41 mouse cellular contexts compared by ENCODE assay signal in genomic region chr4:150096309-150096708, GRCm38 (mm10). TPM values are rescaled to one million over a fixed set of nuclear protein-coding genes. Genes with fewer than 3 reads are reported as not detected.
"Had no signal": no experiment of that assay in that cellular context is flagged by ENCODE, and none has a peak within 500 bp of the region (broad histone marks: within the 10 kb centered on the region; RNA-seq: fewer than 3 reads in every experiment).

No protein-coding gene starts in this region.

- H3K36me3 ChIP-seq: heart, embryonic 10.5 days; heart, embryonic 12.5 days; hindbrain, embryonic 13.5 days; hindbrain, embryonic 15.5 days; intestine, embryonic 15.5 days; limb, embryonic 13.5 days; limb, embryonic 15.5 days; liver, embryonic 12.5 days had no signal

- DNase-seq: gastrocnemius, postnatal 14 days; gastrocnemius, postnatal 36 days; heart, adult 18-20 months; heart, postnatal 10 days; heart, postnatal 4 days; kidney, adult 18-20 months; kidney, adult 8-10 months; kidney, postnatal 10 days; kidney, postnatal 25 days; kidney, postnatal 4 days; layer of hippocampus, adult 9-11 months; layer of hippocampus, postnatal 36 days; left cerebral cortex, postnatal 4 days had no signal

- H3K9me3 ChIP-seq: heart, embryonic 10.5 days; heart, embryonic 12.5 days; hindbrain, embryonic 13.5 days; hindbrain, embryonic 15.5 days; intestine, embryonic 15.5 days; limb, embryonic 13.5 days; limb, embryonic 15.5 days; liver, embryonic 12.5 days had no signal

- ATAC-seq: inflammation-experienced regulatory T-cells, adult 6 months; intestine, embryonic 15.5 days; intestine, postnatal 0 days; liver, embryonic 12.5 days had no signal

- H3K4me3 ChIP-seq: heart, embryonic 10.5 days; heart, embryonic 12.5 days; hindbrain, embryonic 13.5 days; hindbrain, embryonic 15.5 days; intestine, embryonic 15.5 days; layer of hippocampus, adult 2 months; limb, embryonic 13.5 days; limb, embryonic 15.5 days; liver, embryonic 12.5 days had no signal

- H3K4me2 ChIP-seq: heart, embryonic 12.5 days; hindbrain, embryonic 13.5 days; hindbrain, embryonic 15.5 days; intestine, embryonic 15.5 days; limb, embryonic 13.5 days; limb, embryonic 15.5 days; liver, embryonic 12.5 days had no signal

- H3K27me3 ChIP-seq: intestine, embryonic 15.5 days had no signal

- H3K9ac ChIP-seq: heart, embryonic 12.5 days; hindbrain, embryonic 13.5 days; hindbrain, embryonic 15.5 days; intestine, embryonic 15.5 days; limb, embryonic 13.5 days; limb, embryonic 15.5 days; liver, embryonic 12.5 days; liver, embryonic 14.5 days had no signal

- H3K27ac ChIP-seq: heart, embryonic 10.5 days; hindbrain, embryonic 13.5 days; hindbrain, embryonic 15.5 days; intestine, embryonic 15.5 days; layer of hippocampus, adult 2 months; limb, embryonic 13.5 days; limb, embryonic 15.5 days; liver, embryonic 12.5 days; liver, embryonic 14.5 days had no signal

RNA-seq across cellular contexts. Expression of gene Slc2a5, which starts 22.8 kb away (rescaled TPM):
- total RNA-seq: gastrocnemius, adult 18-20 months had no signal
- polyA plus RNA-seq: inflammation-experienced regulatory T-cells, adult 6 months had no signal

RNA-seq across cellular contexts. Expression of gene Slc2a7, which starts 52.5 kb away (rescaled TPM):
- total RNA-seq: gastrocnemius, adult 18-20 months; gastrocnemius, postnatal 14 days; gastrocnemius, postnatal 36 days; heart, adult 18-20 months; heart, adult 8-10 months; heart, postnatal 10 days; heart, postnatal 25 days; heart, postnatal 4 days; layer of hippocampus, adult 2 months; layer of hippocampus, postnatal 14 days; layer of hippocampus, postnatal 36 days; left cerebral cortex, adult 18-20 months; left cerebral cortex, adult 8-10 months; left cerebral cortex, postnatal 10 days; left cerebral cortex, postnatal 25 days; left cerebral cortex, postnatal 4 days; liver, adult 2 months had no signal
- polyA plus RNA-seq: gonadal fat pad, adult 2 months; heart, embryonic 10.5 days; heart, embryonic 12.5 days; heart, embryonic 14.5 days; heart, embryonic 16.5 days; hindbrain, embryonic 11.5 days; hindbrain, embryonic 13.5 days; hindbrain, embryonic 15.5 days; inflammation-experienced regulatory T-cells, adult 6 months; kidney, embryonic 14.5 days; kidney, embryonic 16.5 days; limb, embryonic 11.5 days; limb, embryonic 13.5 days; limb, embryonic 15.5 days; liver, adult 2 months; liver, embryonic 12.5 days had no signal
